Mouse (Mus musculus) left cerebral cortex, postnatal 10 days (tissue): ENCODE data around the gene Ppy. TPM values are rescaled to one million over a fixed set of nuclear protein-coding genes. Genes with fewer than 3 reads are reported as not detected.

Source experiments
- DNase-seq, 2 experiments: peaks; one replicate each; pipeline ENCODE4 v3.0.0; 2021 to 2022; ENCODE audit warnings: low spot score in 2 of 2, mixed read lengths in 1 of 2; ENCODE audit errors: extremely low spot score in 1 of 2
- intact Hi-C: fragments of 180-260 bp; cut with DNase I; formaldehyde crosslinking; loops from one replicate; pipeline ENCODE4 v1.15.1; 2025
- total RNA-seq, 2 experiments: library from RNA; stranded (reverse); gene quantifications; 2 replicates each; pipeline ENCODE4 v1.2.3; 2021

Gene Ppy
- total RNA-seq, 2 experiments from 2014 or later = not detected

DNA sequence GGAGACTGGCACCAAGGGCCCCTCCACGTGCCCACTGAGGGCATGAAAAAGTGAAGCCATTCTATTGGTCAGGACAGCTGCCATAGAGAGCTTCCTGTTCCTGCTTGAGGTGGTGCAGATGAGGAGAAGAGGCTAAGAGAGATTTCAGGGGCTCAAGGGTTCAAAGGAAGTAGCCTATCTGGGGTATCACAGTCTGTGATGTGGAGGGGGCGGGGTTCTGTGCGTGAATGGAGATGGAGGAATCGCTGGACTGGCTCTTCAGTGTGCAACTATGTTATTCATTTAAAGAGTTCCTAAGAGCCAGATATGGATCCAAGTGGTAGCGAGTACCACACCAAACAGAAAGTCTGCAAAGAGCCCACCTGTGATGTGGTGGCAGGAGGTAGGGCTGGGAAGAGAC, 4.7 kb downstream of the Ppy start:
- intact Hi-C loops = loop anchor here (5.0 kb wide), 1 partner anchor 34 kb away; no protein-coding TSS in a partner anchor

DNA sequence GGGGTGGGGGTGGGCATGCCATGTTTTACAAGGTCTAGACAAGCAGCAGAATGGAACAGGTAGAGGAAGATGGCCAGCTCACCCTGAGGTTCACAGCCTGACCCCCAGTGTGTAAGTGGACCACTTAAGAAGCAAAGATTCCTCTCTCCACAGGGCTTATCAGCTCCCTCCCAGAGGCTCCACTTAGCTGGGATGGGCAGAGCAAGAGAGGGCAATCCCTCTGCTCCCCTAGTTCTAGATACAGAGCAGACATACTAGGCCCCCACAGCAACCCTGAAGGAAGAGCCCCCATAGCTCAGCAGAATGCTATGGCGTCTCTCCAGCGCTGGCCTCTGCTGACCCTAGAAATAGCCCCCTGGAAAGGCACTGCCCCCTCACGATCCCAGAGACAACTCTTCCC, 5.4 kb downstream of the Ppy start:
- intact Hi-C loops = loop anchor here (5.0 kb wide), 1 partner anchor 33 kb away; no protein-coding TSS in a partner anchor
- no peak for DNase-seq

More for the DNA sequence above, 4.7 kb downstream of the Ppy start:
- DNase-seq = no peak

DNA sequence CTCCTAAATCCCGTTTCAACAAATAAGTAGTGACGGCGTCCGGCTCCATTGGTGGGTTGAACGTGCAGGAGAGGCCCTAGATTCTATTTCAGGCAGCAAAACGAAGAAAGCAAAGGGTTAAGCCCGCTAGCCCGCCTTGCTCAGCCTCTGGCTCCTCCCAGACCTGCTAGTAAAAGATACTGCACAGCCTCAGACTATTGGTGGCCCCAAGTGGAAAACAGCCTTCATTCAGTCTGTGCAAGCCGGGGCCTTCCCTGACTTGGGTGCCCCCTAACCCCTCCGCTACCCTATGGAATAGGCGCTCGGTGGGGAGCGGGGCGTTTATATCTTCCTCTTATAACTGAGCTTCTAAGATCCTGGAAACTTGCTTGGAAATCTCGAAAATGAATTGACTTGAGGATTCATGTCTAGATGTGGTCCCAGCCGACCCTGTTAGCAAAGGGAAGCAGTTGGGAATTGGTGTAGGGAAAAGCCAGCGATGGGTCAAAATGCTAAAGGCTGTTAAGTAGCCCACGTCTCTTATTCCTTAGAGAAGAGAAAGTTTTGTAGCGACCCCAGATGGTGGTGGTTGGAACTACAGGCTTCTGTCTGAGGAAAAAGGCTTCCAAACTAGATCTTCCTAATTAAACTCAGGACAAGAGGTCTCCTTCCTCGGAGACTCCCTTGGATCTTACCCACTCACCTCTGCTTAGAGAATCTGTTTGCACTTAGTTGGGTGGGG, 11.9 kb downstream of the Ppy start:
- DNase-seq = peak; percentile 62 to 71
- intact Hi-C loops = no loop called here

DNA sequence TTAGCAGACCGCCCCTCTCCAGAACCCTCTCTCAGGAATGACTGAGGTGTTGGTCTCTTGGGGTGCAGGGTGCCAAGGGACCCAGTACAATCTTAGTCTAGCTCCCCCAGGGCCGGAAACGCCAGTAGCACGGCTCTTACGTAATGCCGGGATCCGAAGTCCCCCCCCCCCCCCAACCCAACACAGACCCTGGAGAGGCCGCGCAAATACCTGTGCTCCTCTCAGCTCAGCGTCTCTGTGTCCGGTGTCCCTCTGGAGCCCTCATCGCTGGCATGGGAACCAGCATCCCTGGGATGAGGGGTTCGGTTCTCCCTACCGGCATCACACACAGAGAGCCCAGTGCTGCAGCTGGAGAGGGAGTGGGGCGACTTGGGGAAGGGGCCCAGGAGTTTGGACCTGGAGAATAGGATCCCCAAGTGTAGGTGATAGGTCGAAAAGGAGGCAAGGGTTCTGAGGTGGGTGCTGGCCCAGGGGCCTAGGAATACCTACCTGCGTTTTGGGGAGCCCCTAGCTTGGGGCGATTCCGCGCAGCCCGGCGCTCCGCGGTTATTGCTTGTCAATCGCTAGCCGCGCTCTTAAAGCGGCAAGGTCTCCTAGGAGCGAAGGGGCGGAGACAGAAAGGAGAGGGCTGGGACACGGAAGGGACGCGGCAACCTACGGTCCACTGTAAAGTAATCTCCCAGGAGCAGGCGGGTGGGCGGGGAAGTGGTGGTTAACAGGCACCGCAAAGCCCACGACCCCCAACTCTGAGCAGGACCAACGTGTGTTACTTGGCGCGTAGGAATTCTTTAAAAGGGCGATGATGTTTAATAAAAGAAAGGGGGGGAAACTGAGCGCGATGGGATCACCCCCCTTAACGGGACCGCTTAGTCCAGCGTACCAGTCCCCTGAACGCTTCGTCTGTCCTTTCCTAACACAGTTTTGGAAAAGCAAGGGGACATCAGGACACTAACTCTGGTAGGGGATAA, 12.9 kb downstream of the Ppy start, which contains the start of gene Mpp2:
Gene Mpp2 (minus strand): TSS at position 585 of the 968 bp plus-strand sequence.
- DNase-seq = peak; percentile 60 to 83
- intact Hi-C loops = no loop called here

DNA sequence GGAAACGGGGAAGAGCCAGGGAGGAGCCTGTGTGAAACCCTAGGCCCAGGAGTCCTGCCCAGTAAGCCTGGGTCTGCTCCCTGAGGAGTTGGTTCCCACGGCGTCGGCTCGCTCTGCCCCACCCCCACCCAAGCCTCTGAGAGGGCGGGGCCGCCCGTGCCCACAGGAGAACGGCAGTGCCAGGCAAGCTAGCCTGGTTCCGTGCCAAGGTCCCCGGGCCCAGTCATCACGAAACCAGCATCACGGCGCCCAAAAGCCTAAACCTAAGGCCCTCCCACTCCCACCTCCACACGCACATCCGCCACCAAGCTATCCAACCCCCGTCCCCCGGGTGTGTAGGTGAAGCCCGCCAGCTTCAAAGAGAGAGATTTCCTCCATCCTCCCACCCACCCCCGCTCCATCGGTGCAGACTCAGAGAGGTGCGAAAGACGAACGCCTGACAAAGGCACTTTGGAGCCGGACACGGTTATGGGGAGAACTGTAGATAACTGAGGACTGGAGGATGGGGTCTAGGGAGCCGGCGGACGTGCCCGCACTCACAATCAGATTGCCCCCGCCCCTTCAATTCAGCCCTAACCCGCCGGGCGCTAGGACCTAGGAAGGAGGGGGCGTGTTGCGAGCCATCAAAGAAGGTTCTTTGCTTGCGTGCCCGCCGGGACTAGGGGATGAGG, 13.9 kb downstream of the Ppy start:
- DNase-seq = peak; percentile 82 to 89
- intact Hi-C loops = no loop called here

DNA sequence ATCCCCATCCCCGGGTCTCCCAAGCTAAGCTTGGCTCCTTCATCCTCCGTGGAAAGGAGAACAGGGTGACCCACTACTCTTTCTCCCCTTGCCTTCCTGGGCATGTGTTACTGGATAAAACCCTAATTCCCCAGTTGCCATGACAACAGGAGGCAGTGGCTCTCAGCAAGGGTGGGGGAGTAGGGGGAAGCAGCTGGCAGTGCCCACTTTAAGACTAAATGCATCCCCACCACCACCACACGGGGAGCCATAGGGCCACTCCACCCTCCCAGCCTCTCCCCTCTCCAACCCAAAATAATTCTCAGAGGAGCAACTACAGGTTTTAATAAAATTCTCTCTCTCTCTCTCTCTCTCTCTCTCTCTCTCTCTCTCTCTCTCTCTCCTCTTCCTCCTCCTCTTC, 14.8 kb downstream of the Ppy start:
- peak; percentile 80 to 84 for DNase-seq
- intact Hi-C loops = no loop called here

DNA sequence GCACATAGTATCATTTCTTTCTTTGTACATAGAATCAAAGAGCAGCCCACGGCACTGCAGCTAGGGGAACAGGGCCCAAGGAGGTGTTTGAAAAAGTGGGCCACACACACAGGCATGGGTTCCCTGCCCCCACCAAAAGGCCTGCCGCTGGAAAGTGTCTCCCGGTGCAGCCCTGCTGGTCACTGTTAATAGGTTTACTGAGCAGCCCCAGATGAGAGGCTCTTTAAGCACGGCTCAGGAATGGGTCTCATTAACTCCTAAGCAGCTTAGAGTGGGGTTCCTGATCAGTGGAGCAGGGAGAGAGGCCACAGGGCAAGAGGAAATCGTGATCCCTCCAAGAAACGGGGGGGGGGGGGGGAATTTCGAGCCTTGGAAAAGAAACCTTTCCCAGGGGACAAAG, 17.0 kb downstream of the Ppy start:
- no peak for DNase-seq
- intact Hi-C loops = no loop called here

DNA sequence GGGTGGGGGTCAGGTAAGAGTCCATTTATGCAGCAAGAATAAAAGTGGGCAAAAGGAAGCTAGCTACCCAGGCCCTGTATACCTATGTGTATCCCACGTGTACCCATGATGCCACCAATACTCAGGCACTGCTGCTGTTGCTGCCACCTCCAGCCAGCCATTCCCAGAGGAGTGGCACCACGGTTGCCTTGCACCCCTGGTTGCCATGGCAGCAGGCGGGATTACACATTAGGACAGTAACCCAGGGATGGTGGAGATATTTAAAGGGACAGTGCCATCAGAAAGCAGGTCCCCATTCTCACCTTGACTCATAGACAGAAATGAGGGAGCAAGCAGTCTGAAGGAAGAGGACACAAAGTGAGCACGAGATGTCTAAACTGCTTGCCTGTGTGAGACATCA, 17.9 kb downstream of the Ppy start:
- no peak for DNase-seq
- intact Hi-C loops = no loop called here

DNA sequence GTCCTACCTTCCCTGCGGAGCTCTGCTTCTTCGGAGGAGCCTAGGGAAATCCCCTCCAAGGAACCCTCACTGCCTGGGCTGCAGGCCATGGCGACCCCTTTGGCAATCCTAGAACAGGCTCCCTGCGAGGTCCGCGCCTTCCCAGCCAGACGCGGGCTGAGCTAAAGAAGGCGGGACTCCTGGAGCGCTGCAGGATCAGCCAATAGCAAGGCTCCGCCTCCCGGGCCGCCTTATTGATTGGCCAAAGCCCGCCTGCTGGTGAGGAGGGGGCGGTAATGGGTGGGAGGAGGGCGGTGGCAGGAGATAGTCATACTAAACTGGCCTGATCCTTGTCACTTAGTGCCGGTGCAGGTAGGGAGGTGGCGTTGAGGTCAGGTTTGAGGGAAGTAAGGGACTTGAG, 18.8 kb downstream of the Ppy start:
- intact Hi-C loops = no loop called here

DNA sequence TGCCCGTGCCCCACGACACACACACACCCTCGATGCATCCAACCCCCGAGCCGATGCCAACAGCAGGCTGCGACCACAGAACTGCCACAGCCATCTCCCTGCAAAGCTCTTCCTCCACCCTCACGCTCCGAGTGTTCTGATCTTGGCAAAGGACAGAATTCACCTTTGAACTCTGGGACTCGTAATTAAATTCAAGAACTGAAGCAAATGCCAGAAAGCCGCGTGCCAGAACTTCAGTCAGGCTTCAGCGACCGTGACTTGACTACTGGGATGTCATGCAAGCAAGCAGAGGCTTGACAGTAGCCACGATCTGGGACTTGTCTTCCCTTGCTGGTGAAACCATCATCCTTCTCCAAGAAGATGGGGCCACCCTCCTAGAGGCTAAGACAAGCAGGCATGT, 27.4 kb downstream of the Ppy start:
- intact Hi-C loops = no loop called here
- DNase-seq = no peak

More for the DNA sequence above, 18.8 kb downstream of the Ppy start:
- peak; percentile 80 to 89 for DNase-seq

DNA sequence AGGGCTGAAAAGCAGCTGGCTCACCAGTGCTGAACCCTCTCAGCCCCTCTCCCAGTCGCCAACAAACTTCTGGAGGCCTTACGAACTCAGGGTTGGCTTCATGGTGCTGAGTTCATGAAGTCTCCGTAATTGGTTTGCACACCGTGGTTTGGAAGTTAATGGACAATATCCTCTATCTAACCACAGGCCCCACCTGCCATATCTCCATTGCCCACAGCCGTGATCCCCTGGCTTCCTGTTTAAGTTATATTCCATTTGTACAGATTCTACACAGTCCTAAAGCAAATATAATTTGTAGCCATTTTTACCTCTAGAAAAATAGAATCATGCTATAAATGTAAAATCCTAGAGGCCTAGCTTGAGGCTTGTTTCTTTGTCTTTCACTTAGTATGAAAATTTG, 28.4 kb downstream of the Ppy start:
- intact Hi-C loops = no loop called here
- DNase-seq = no peak

DNA sequence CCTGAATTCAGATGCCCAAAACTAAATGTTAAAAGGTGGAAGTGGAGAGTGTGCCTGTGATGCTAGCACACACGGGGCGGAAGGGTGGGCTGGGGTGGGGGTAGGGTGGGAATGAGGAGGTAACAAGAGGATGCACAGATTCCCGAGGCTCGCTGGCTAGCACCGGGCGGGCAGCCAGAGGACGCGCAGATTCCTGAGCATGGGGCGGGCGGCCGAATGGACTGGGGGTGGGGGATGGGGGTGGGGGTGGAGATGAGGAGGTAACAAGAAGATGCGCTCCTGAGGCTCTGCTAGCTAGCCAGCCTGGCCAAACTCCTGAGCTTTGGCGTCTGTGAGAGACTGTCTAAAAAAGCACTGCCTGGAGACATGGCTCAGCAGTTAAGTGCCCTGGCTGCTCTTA, 30.7 kb downstream of the Ppy start:
- no peak for DNase-seq
- intact Hi-C loops = no loop called here

DNA sequence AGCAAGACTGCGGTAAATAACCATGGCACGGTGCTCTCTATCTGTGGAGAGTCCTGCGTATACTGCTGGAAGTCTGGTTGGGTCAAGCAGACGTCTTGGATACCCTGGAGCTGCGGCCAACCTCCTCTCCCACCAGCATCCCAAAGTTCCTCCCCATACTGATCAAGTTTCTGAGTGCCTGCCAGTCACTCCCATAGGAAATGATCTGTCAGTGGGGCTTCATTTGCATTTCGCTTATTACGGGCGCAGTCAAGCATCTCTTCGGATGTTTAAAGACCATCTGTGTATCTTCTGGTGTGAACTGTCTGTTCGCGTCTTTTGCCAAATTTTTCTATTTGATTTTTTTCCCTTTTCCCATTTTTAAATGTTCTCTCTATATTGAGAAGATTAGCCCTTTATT, 31.5 kb downstream of the Ppy start:
- intact Hi-C loops = no loop called here
- no peak for DNase-seq

DNA sequence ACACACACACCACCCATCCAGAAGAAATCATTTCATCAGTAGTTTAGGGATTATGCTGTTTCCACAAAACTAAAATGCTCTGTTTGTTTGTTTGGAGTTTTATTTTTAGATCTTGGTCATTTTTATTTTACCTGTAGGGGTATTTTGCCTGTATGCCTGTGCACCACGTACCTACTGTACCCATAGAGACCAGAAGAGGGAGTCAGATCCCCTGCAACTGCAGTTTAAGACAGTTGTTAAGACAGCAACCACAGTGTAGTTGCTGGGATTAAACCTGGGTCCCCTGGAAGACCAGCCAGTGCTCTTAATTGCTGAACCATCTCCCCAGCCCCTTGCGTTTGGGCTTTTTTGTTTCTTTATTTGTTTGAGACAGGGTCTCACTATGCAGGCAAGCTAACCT, 32.1 kb downstream of the Ppy start:
- intact Hi-C loops = no loop called here
- no peak for DNase-seq

DNA sequence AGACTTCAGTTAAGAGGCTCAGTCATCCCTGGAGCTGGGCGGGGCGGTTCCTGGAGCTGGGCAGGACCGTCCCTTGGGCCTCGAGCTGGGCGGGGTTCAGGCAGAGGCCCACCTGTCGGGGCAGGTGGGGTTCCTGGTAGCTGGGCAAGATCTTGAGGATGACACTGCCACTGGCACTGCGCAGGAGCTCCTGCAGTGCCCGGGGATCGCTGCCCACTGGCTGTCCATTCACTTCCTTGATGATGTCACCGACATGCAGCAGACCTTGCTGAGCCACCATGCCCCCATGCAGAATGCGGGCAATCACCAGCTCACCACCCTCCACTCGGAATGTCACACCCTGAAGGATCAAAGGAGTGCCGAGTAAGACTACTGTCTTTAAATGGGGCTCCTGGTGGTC, 38.0 kb downstream of the Ppy start:
- no peak for DNase-seq
- intact Hi-C loops = loop anchor here (5.0 kb wide), 2 partner anchors 34 to 74 kb away; no protein-coding TSS in a partner anchor

DNA sequence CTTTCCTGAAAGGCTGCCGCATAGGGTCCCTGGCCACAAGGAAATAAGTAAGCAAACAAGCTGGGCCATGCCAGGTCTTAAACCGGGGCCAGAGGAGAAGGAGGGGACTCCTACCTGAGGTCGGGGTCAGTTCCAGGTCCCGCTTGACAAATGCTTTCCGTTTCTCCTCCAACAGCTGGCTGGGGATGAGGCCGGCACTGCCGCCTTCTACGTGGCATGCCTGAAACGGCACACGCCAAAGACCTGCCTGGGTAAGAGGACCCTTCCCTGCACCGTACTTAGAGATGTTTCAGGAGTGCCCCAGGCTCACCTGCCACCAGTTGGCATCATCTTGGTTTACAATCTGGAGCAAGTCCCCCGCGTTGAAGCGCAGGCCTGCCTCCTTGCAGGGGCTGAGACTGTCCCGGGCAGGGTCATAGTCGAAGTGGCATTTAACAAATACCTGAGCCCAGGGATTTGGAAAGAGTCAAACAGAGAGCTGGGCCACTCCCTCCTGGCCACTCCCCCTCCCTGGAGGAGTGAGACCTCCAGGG, 39.1 kb downstream of the Ppy start:
- DNase-seq = no peak
- intact Hi-C loops = loop anchor here (5.0 kb wide), 2 partner anchors 35 to 75 kb away; no protein-coding TSS in a partner anchor

DNA sequence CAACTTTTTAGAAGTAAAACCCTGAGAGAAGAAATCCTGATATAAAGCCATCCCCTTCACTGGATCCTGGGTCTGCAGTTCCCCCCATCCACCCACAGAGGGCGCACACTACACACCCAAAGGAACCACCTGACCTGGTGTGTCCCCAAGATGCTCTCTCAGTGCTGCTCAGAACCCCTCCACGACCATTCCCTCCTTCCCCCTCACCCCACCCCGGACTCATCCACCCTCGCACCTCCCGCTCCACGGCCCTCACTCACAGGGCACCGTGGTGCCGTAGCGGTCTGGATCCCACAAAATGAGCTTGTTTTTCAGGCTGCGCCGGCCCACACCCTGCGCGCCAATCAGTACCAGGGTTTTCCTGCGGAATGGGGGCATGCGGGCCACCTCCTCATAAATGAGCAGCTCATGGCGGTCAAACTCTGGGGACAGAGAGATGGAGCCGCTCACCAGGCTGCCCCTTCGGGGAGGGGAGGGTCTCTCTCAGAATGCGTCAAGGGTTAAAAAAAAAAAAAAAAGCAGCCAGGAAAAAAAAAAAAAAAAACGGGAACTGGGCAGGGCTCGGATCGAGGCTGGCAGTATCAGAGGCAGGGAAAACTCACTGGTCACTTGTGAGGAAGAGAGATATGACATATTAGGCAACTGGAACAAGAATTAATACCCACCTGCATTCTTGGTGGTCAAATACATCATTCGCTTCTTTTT, 39.7 kb downstream of the Ppy start:
- peak; percentile 78 to 80 for DNase-seq

DNA sequence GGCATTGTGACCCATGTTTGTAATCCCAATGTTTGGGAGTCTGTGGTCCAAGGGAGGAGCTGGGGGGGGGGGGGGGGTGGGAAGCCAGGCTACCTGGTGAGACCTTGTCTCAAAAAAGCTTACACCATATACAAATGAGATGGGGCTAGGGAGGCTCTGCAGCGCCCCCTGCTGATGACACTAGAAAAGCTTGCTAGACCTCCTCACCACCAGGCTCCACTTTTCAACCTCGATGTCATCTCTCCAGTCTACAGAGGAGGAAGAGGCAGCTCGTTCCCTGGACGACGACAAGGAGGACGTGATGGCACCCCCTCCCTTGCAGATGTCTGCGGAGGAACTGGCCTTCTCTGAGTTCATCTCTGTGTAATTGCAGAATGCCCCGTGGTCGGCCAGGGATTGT, 47.3 kb downstream of the Ppy start:
- peak in 1 of 2 experiments; percentile 67 for DNase-seq
- intact Hi-C loops = no loop called here

More for the DNA sequence above, 39.7 kb downstream of the Ppy start:
- intact Hi-C loops = loop anchor here (5.0 kb wide), 2 partner anchors 36 to 76 kb away; no protein-coding TSS in a partner anchor
